Mouse (Mus musculus) layer of hippocampus, adult 9-10 months (tissue): Measurements from ENCODE around the gene E130114P18Rik.

Source experiments
- DNase-seq: peaks from one replicate; pipeline ENCODE4 v3.0.0; 2022; ENCODE audit warnings: low spot score

Gene E130114P18Rik

DNA sequence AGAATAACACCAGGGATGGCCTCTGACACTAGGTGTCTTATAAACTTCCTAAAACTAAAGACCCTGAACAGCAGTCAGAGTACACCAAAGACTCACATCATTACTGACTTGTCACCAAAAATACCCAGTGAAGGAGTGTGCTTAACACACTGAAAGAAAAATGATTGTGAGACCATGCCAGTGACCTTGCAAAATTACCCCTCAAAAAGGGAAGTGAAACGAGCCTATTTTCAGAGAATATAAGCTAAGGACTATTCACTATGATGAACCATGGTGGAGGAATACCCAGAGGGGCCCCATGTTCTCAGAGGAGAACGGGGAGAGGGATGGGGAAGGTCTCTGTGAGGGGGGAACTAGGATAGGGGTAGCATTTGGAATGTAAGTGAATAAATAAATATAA is 245.8 kb downstream of the E130114P18Rik start:
- no peak for DNase-seq

- no peak for DNase-seq
Observed at GRCm38 (mm10) chr4:97528517-97528916, 249.4 kb downstream of the E130114P18Rik start.
